Mouse (Mus musculus): ENCODE results near the gene Axin2. TPM values are rescaled to one million over a fixed set of nuclear protein-coding genes. Genes with fewer than 3 reads are reported as not detected.

Gene Axin2
- polyA plus RNA-seq, 1 experiment from 2014 or later = 1.7 TPM

- no peaks in the 10 kb centered on the region for H3K4me1 ChIP-seq (replicated peaks)
- no peak overlapping the region for H3K27ac ChIP-seq
- H3K4me2 ChIP-seq = no peak overlapping the region
- H3K27me3 ChIP-seq = no peaks in the 10 kb centered on the region
- WGBS = 75% methylated on average over 3 of the region's 3 CpGs
- no peaks in the 10 kb centered on the region for H3K36me3 ChIP-seq
- no peaks in the 10 kb centered on the region for H3K9me3 ChIP-seq (replicated peaks)
- H3K9ac ChIP-seq = no peak overlapping the region
- no peak for ATAC-seq (replicated peaks; ENCODE audit: insufficient number of reproducible peaks, insufficient read depth, low FRiP score, low read depth)
- H3K4me3 ChIP-seq = no peak overlapping the region
These were observed 77.7 kb downstream of the Axin2 start for GRCm38 (mm10) chr11:108997816-108998215.

Other genes starting within 250 kb of the Axin2 start
- not detected in 2 replicates for gene E030025P04Rik, start 224.0 kb downstream of the Axin2 start, polyA plus RNA-seq (2015; fragmentation: Nextera tagmentation; extraction: Ambion mirVana)

All from heart, embryonic 15.5 days (tissue).